Mouse (Mus musculus): ENCODE results near the gene Fancd2.

GRCm38 (mm10) chr6:113517434-113518080 is 13.9 kb upstream of the Fancd2 start:
- TF ChIP-seq CTCF (IDR thresholded peaks at IDR 0.05 in 2 of 3, conservative IDR thresholded peaks at IDR 0.05 in 1 of 3; ENCODE audit: control insufficient read depth in 1 of 3, insufficient read depth in 1 of 3, low read depth in 2 of 3, low read length in 3 of 3, poor library complexity in 1 of 3, severe bottlenecking in 1 of 3) (no peak), MYC (IDR thresholded peaks at IDR 0.05; ENCODE audit: low read depth, low read length) (no peak), POLR2A (IDR thresholded peaks at IDR 0.05; ENCODE audit: control insufficient read depth in 1 of 2, insufficient read depth in 1 of 2, low read depth in 1 of 2, low read length in 2 of 2, poor library complexity in 1 of 2) (no peak)
